Mouse (Mus musculus) midbrain, embryonic 10.5 days (tissue): ENCODE measurements at regions not wholly inside any gene's neighbourhood (a gene's known extent, or its start where the extent isn't known, plus 50 kb on each side); places are given as distances from the start of the nearest gene placed in this dataset.

Experiments used
- DNase-seq: peaks from one replicate; pipeline ENCODE4 v3.0.0-alpha.2; 2017; ENCODE audit warnings: low spot score
- H3K27ac ChIP-seq: fragments of 300-500 bp; sonication (generic); replicated peaks from 2 replicates; pipeline ENCODE4 v1.5.1; 2016; ENCODE audit warnings: mild to moderate bottlenecking
- H3K27me3 ChIP-seq: fragments of 300-500 bp; sonication (generic); 2 replicates; pipeline ENCODE4 v1.6.1; 2016; ENCODE audit warnings: low read depth, mild to moderate bottlenecking; ENCODE audit not compliant: poor library complexity, severe bottlenecking
- H3K36me3 ChIP-seq: fragments of 300-500 bp; sonication (generic); 2 replicates; pipeline ENCODE4 v1.6.1; 2016; ENCODE audit warnings: mild to moderate bottlenecking, moderate library complexity
- H3K4me1 ChIP-seq: fragments of 300-500 bp; sonication (generic); 2 replicates; pipeline ENCODE4 v1.6.1; 2016
- H3K4me3 ChIP-seq: fragments of 300-500 bp; sonication (generic); 2 replicates; pipeline ENCODE4 v1.5.1; 2016; ENCODE audit warnings: mild to moderate bottlenecking, moderate library complexity
- H3K9me3 ChIP-seq: fragments of 300-500 bp; sonication (generic); replicated peaks from 2 replicates; pipeline ENCODE4 v1.6.1; 2016; ENCODE audit warnings: mild to moderate bottlenecking
- WGBS: fragments of 180-500 bp; shearing (Covaris S2); methylation state at CpG from one replicate; pipeline ENCODE4 v1.1.7; 2016; 5-methylcytosine and 5-hydroxymethylcytosine counted together

- Histone ChIP-seq H3K27ac (0 out of 2 replicates have a peak overlapping the region, but pooled peaks have one; percentile 1), H3K27me3 (no peaks in the 10 kb centered on the region), H3K4me1 (peaks cover 26% of the 10 kb centered on the region), H3K9me3 (no peaks in the 10 kb centered on the region), H3K36me3 (no peaks in the 10 kb centered on the region), H3K4me3 (no peak overlapping the region)
- 81% methylated on average over 4 of the region's 4 CpGs for WGBS
- no peak for DNase-seq
These were observed 277.0 kb upstream of the Acvr2a start for GRCm38 (mm10) chr2:48536930-48537329.

- Histone ChIP-seq H3K9me3 (no peaks in the 10 kb centered on the region), H3K36me3 (no peaks in the 10 kb centered on the region), H3K27me3 (no peaks in the 10 kb centered on the region), H3K4me1 (peaks cover 26% of the 10 kb centered on the region), H3K27ac (peak overlapping the region; percentile 80), H3K4me3 (peak overlapping the region; percentile 44)
- peak; percentile 68 for DNase-seq
- 23% methylated on average over 13 of the region's 13 CpGs for WGBS
These were observed 275.1 kb upstream of the Acvr2a start for GRCm38 (mm10) chr2:48538668-48539341.

GRCm38 (mm10) chr2:48539465-48540055 lies 274.3 kb upstream of the Acvr2a start:
- no peaks in the 10 kb centered on the region for H3K27me3 ChIP-seq
- no peaks in the 10 kb centered on the region for H3K9me3 ChIP-seq
- 73% methylated on average over 4 of the region's 4 CpGs for WGBS
- no peaks in the 10 kb centered on the region for H3K36me3 ChIP-seq
- peaks cover 26% of the 10 kb centered on the region for H3K4me1 ChIP-seq
- DNase-seq: no peak
- H3K27ac ChIP-seq: peak overlapping the region; percentile 80
- peak overlapping the region; percentile 44; the same call in 1 of the 2 replicates for H3K4me3 ChIP-seq

- H3K27me3 ChIP-seq: no peaks in the 10 kb centered on the region
- no peaks in the 10 kb centered on the region for H3K9me3 ChIP-seq
- WGBS: 93% methylated on average over 4 of the region's 4 CpGs
- H3K36me3 ChIP-seq: no peaks in the 10 kb centered on the region
- no peak overlapping the region for H3K4me3 ChIP-seq
- H3K27ac ChIP-seq: no peak overlapping the region
- peaks cover 13% of the 10 kb centered on the region for H3K4me1 ChIP-seq
- DNase-seq: no peak
These were observed 269.5 kb upstream of the Acvr2a start for GRCm38 (mm10) chr2:48544377-48544776.

GRCm38 (mm10) chr2:48545072-48545471 lies 268.8 kb upstream of the Acvr2a start:
- no peaks in the 10 kb centered on the region for H3K9me3 ChIP-seq
- no peaks in the 10 kb centered on the region for H3K36me3 ChIP-seq
- peaks cover 7% of the 10 kb centered on the region for H3K4me1 ChIP-seq
- H3K27ac ChIP-seq: no peak overlapping the region
- H3K4me3 ChIP-seq: no peak overlapping the region
- no peaks in the 10 kb centered on the region for H3K27me3 ChIP-seq
- DNase-seq: no peak
- 88% methylated on average over 4 of the region's 4 CpGs for WGBS

- Histone ChIP-seq H3K27ac (no peak overlapping the region), H3K36me3 (no peaks in the 10 kb centered on the region), H3K27me3 (no peaks in the 10 kb centered on the region), H3K9me3 (no peaks in the 10 kb centered on the region), H3K4me3 (no peak overlapping the region), H3K4me1 (peaks cover 2% of the 10 kb centered on the region; the same call in 1 of the 2 replicates)
- DNase-seq: no peak
- WGBS: 79% methylated on average over 4 of the region's 4 CpGs
These were observed 268.2 kb upstream of the Acvr2a start for GRCm38 (mm10) chr2:48545679-48546078.

GRCm38 (mm10) chr2:48546194-48546593 lies 267.7 kb upstream of the Acvr2a start:
- Histone ChIP-seq H3K4me1 (no peaks in the 10 kb centered on the region), H3K4me3 (no peak overlapping the region), H3K36me3 (no peaks in the 10 kb centered on the region), H3K27me3 (no peaks in the 10 kb centered on the region), H3K9me3 (no peaks in the 10 kb centered on the region), H3K27ac (no peak overlapping the region)
- DNase-seq: no peak
- WGBS: 93% methylated on average over 4 of the region's 4 CpGs

- no peak for DNase-seq
- 79% methylated on average over 3 of the region's 3 CpGs for WGBS
- no peaks in the 10 kb centered on the region for H3K4me1 ChIP-seq
These were observed 257.3 kb upstream of the Acvr2a start for GRCm38 (mm10) chr2:48556600-48556999.

GRCm38 (mm10) chr2:48557123-48557522 lies 256.8 kb upstream of the Acvr2a start:
- no peaks in the 10 kb centered on the region for H3K27me3 ChIP-seq
- no peaks in the 10 kb centered on the region for H3K36me3 ChIP-seq
- no peak overlapping the region for H3K4me3 ChIP-seq
- H3K27ac ChIP-seq: no peak overlapping the region
- H3K9me3 ChIP-seq: no peaks in the 10 kb centered on the region
- no peaks in the 10 kb centered on the region for H3K4me1 ChIP-seq
- DNase-seq: no peak

More at GRCm38 (mm10) chr2:48556600-48556999, 257.3 kb upstream of the Acvr2a start:
- no peak overlapping the region for H3K4me3 ChIP-seq
- no peaks in the 10 kb centered on the region for H3K9me3 ChIP-seq
- H3K27me3 ChIP-seq: no peaks in the 10 kb centered on the region
- no peak overlapping the region for H3K27ac ChIP-seq
- no peaks in the 10 kb centered on the region for H3K36me3 ChIP-seq

- WGBS: 94% methylated on average over 3 of the region's 3 CpGs
- Histone ChIP-seq H3K4me3 (no peak overlapping the region), H3K9me3 (no peaks in the 10 kb centered on the region), H3K36me3 (no peaks in the 10 kb centered on the region), H3K4me1 (no peaks in the 10 kb centered on the region), H3K27ac (no peak overlapping the region), H3K27me3 (no peaks in the 10 kb centered on the region)
- no peak for DNase-seq
These were observed 255.3 kb upstream of the Acvr2a start for GRCm38 (mm10) chr2:48558641-48559040.

GRCm38 (mm10) chr2:48563636-48564035 lies 250.3 kb upstream of the Acvr2a start:
- H3K27me3 ChIP-seq: no peaks in the 10 kb centered on the region
- no peaks in the 10 kb centered on the region for H3K36me3 ChIP-seq
- H3K4me1 ChIP-seq: peaks cover 2% of the 10 kb centered on the region; the same call in 1 of the 2 replicates
- WGBS: 86% methylated on average over 3 of the region's 3 CpGs
- H3K9me3 ChIP-seq: no peaks in the 10 kb centered on the region
- DNase-seq: no peak
- no peak overlapping the region for H3K4me3 ChIP-seq
- H3K27ac ChIP-seq: no peak overlapping the region

- no peak for DNase-seq
- H3K4me3 ChIP-seq: no peak overlapping the region
- no peaks in the 10 kb centered on the region for H3K36me3 ChIP-seq
- no peaks in the 10 kb centered on the region for H3K27me3 ChIP-seq
- no peak overlapping the region for H3K27ac ChIP-seq
- no peaks in the 10 kb centered on the region for H3K9me3 ChIP-seq
- 89% methylated on average over 4 of the region's 4 CpGs for WGBS
- H3K4me1 ChIP-seq: peaks cover 2% of the 10 kb centered on the region; the same call in 1 of the 2 replicates
These were observed 249.7 kb upstream of the Acvr2a start for GRCm38 (mm10) chr2:48564170-48564569.

- no peak overlapping the region for H3K27ac ChIP-seq
- H3K36me3 ChIP-seq: no peaks in the 10 kb centered on the region
- WGBS: 42% methylated on average over 6 of the region's 6 CpGs
- no peaks in the 10 kb centered on the region for H3K27me3 ChIP-seq
- DNase-seq: no peak
- peaks cover 2% of the 10 kb centered on the region; the same call in 1 of the 2 replicates for H3K4me1 ChIP-seq
- no peak overlapping the region for H3K4me3 ChIP-seq
- no peaks in the 10 kb centered on the region for H3K9me3 ChIP-seq
These were observed 246.0 kb upstream of the Acvr2a start for GRCm38 (mm10) chr2:48567871-48568270.
